Mouse (Mus musculus): ENCODE measurements around the gene Bod1. TPM values are rescaled to one million over a fixed set of nuclear protein-coding genes. Genes with fewer than 3 reads are reported as not detected.

Bod1 gene
- 51.1 and 53.2 TPM in 2 replicates for polyA plus RNA-seq (2015; fragmentation: Nextera tagmentation; extraction: Ambion mirVana)

- H3K27ac ChIP-seq (ENCODE audit: low read length), result peak within 1 kb of the TSS; percentile 51; the same call in 1 of the 2 replicates
- no peaks in the 10 kb centered on the region for H3K36me3 ChIP-seq (ENCODE audit: insufficient read depth, low read length)
- H3K27me3 ChIP-seq (replicated peaks; ENCODE audit: insufficient read depth, low read length), result no peaks in the 10 kb centered on the region
- ATAC-seq, result peak; percentile 99
- peak within 1 kb of the TSS; percentile 93 for H3K9ac ChIP-seq (replicated peaks; ENCODE audit: low read depth)
- WGBS, result under 1% methylated on average over 61 of the region's 76 CpGs
- peak within 1 kb of the TSS; percentile 98 for H3K4me3 ChIP-seq (ENCODE audit: low read depth, low read length)
- peaks cover 4% of the 10 kb centered on the region; the same call in 1 of the 2 replicates for H3K4me1 ChIP-seq (ENCODE audit: insufficient read depth, low read depth, low read length)
- H3K9me3 ChIP-seq (ENCODE audit: low read length), result no peaks in the 10 kb centered on the region
- TF ChIP-seq CTCF (IDR thresholded peaks at IDR 0.05), result no peak
- no peak for TF ChIP-seq EP300 (IDR thresholded peaks at IDR 0.05)
- peak within 1 kb of the TSS; percentile 72 for H3K4me2 ChIP-seq (replicated peaks; ENCODE audit: low read depth, low read length)
- peak; percentile 98 for DNase-seq (ENCODE audit: low spot score)
These were observed at the start of gene Bod1 for GRCm38 (mm10) chr11:31671354-31672169. Bod1 (minus strand) TSS chr11:31671885.

GRCm38 (mm10) chr11:31719090-31719489, 47.4 kb upstream of the Bod1 start:
- Histone ChIP-seq H3K36me3 (ENCODE audit: insufficient read depth, low read length) (no peaks in the 10 kb centered on the region), H3K4me3 (ENCODE audit: low read depth, low read length) (no peak overlapping the region), H3K9me3 (ENCODE audit: low read length) (no peaks in the 10 kb centered on the region), H3K4me1 (ENCODE audit: insufficient read depth, low read depth, low read length) (peaks cover 4% of the 10 kb centered on the region; the same call in 1 of the 2 replicates), H3K4me2 (replicated peaks; ENCODE audit: low read depth, low read length) (no peak overlapping the region), H3K9ac (replicated peaks; ENCODE audit: low read depth) (no peak overlapping the region), H3K27me3 (replicated peaks; ENCODE audit: insufficient read depth, low read length) (no peaks in the 10 kb centered on the region), H3K27ac (ENCODE audit: low read length) (no peak overlapping the region)
- whole genome bisulfite sequencing, result 80% methylated on average over 4 of the region's 4 CpGs
- TF ChIP-seq CTCF (IDR thresholded peaks at IDR 0.05) (no peak), EP300 (IDR thresholded peaks at IDR 0.05) (no peak)
- DNase-seq (ENCODE audit: low spot score) (no peak), ATAC-seq (no peak)

- H3K27ac ChIP-seq (ENCODE audit: low read length), result no peak overlapping the region
- H3K9ac ChIP-seq (replicated peaks; ENCODE audit: low read depth), result no peak overlapping the region
- H3K4me3 ChIP-seq (ENCODE audit: low read depth, low read length), result no peak overlapping the region
- H3K9me3 ChIP-seq (ENCODE audit: low read length), result no peaks in the 10 kb centered on the region
- peaks cover 14% of the 10 kb centered on the region for H3K4me1 ChIP-seq (ENCODE audit: insufficient read depth, low read depth, low read length)
- ATAC-seq (peak; percentile 44; the same call in 1 of the 2 replicates), DNase-seq (ENCODE audit: low spot score) (peak; percentile 53)
- TF ChIP-seq CTCF (IDR thresholded peaks at IDR 0.05) (no peak), EP300 (IDR thresholded peaks at IDR 0.05) (peak; percentile 74)
- no peak overlapping the region for H3K4me2 ChIP-seq (replicated peaks; ENCODE audit: low read depth, low read length)
- WGBS, result 31% methylated on average over 4 of the region's 4 CpGs
- no peaks in the 10 kb centered on the region for H3K27me3 ChIP-seq (replicated peaks; ENCODE audit: insufficient read depth, low read length)
- H3K36me3 ChIP-seq (ENCODE audit: insufficient read depth, low read length), result no peaks in the 10 kb centered on the region
These were observed 46.4 kb upstream of the Bod1 start for GRCm38 (mm10) chr11:31717926-31718735.

- DNase-seq (ENCODE audit: low spot score) (peak; percentile 86), ATAC-seq (peak; percentile 93)
- H3K9ac ChIP-seq (replicated peaks; ENCODE audit: low read depth), result no peak overlapping the region
- 23% methylated on average over 6 of the region's 6 CpGs for WGBS
- H3K27ac ChIP-seq (ENCODE audit: low read length), result peak overlapping the region; percentile 21; the same call in 1 of the 2 replicates
- H3K4me3 ChIP-seq (ENCODE audit: low read depth, low read length), result no peak overlapping the region
- H3K4me2 ChIP-seq (replicated peaks; ENCODE audit: low read depth, low read length), result no peak overlapping the region
- peak; percentile 36; the same call in 1 of the 2 replicates for TF ChIP-seq EP300 (IDR thresholded peaks at IDR 0.05)
- peak; percentile 77 for TF ChIP-seq CTCF (IDR thresholded peaks at IDR 0.05)
- peaks cover 15% of the 10 kb centered on the region for H3K4me1 ChIP-seq (ENCODE audit: insufficient read depth, low read depth, low read length)
- H3K36me3 ChIP-seq (ENCODE audit: insufficient read depth, low read length), result no peaks in the 10 kb centered on the region
- no peaks in the 10 kb centered on the region for H3K27me3 ChIP-seq (replicated peaks; ENCODE audit: insufficient read depth, low read length)
- H3K9me3 ChIP-seq (ENCODE audit: low read length), result no peaks in the 10 kb centered on the region
These were observed 42.0 kb upstream of the Bod1 start for GRCm38 (mm10) chr11:31713641-31714121.

- DNase-seq (ENCODE audit: low spot score) (no peak), ATAC-seq (no peak)
- Histone ChIP-seq H3K4me3 (ENCODE audit: low read depth, low read length) (no peak overlapping the region), H3K27me3 (replicated peaks; ENCODE audit: insufficient read depth, low read length) (no peaks in the 10 kb centered on the region), H3K4me2 (replicated peaks; ENCODE audit: low read depth, low read length) (no peak overlapping the region), H3K4me1 (ENCODE audit: insufficient read depth, low read depth, low read length) (peaks cover 15% of the 10 kb centered on the region), H3K9ac (replicated peaks; ENCODE audit: low read depth) (no peak overlapping the region), H3K27ac (ENCODE audit: low read length) (peak overlapping the region; percentile 21; the same call in 1 of the 2 replicates), H3K9me3 (ENCODE audit: low read length) (no peaks in the 10 kb centered on the region), H3K36me3 (ENCODE audit: insufficient read depth, low read length) (no peaks in the 10 kb centered on the region)
- TF ChIP-seq CTCF (IDR thresholded peaks at IDR 0.05), result no peak
- TF ChIP-seq EP300 (IDR thresholded peaks at IDR 0.05), result no peak
- 56% methylated on average over 8 of the region's 8 CpGs for WGBS
These were observed 41.4 kb upstream of the Bod1 start for GRCm38 (mm10) chr11:31713116-31713515.

- ATAC-seq (no peak), DNase-seq (ENCODE audit: low spot score) (no peak)
- no peaks in the 10 kb centered on the region; the same call in 1 of the 2 replicates for H3K9me3 ChIP-seq (ENCODE audit: low read length)
- H3K4me3 ChIP-seq (ENCODE audit: low read depth, low read length), result no peak overlapping the region
- H3K4me2 ChIP-seq (replicated peaks; ENCODE audit: low read depth, low read length), result no peak overlapping the region
- no peaks in the 10 kb centered on the region for H3K4me1 ChIP-seq (ENCODE audit: insufficient read depth, low read depth, low read length)
- no peaks in the 10 kb centered on the region for H3K36me3 ChIP-seq (ENCODE audit: insufficient read depth, low read length)
- H3K27ac ChIP-seq (ENCODE audit: low read length), result no peak overlapping the region
- no peak overlapping the region for H3K9ac ChIP-seq (replicated peaks; ENCODE audit: low read depth)
- no peaks in the 10 kb centered on the region for H3K27me3 ChIP-seq (replicated peaks; ENCODE audit: insufficient read depth, low read length)
- TF ChIP-seq CTCF (IDR thresholded peaks at IDR 0.05) (no peak), EP300 (IDR thresholded peaks at IDR 0.05) (no peak)
These were observed 36.1 kb upstream of the Bod1 start for GRCm38 (mm10) chr11:31707771-31708170.

Measured in lung, postnatal 0 days (tissue).